Mouse (Mus musculus): ENCODE results near the gene Tmed5. TPM values are rescaled to one million over a fixed set of nuclear protein-coding genes. Genes with fewer than 3 reads are reported as not detected.
"Not testable (repeated sequence)": the region's sequence is repeated elsewhere in the genome, so short reads cannot be mapped to it uniquely, and the experiment has no call there.

Gene Tmed5
- polyA plus RNA-seq, 1 experiment from 2014 or later, result 24.8 TPM

DNA sequence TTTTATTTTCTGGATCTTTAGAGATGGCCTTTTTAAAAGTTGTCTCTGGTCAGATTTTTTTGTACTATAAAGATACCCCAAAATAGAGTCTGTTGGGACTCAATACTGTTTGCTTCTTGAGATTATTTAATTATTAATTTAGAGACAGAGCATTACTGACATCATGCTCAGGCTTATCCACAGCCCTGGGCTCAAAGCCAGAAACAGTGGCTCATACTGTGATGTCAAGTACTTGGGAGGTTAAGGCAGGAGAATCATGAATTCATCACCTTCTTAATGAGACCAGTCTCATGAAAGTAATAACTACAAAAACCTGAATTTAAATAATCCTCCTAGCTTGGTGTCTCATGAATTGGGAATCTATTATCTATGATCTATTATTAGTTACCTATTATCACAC, 32.2 kb downstream of the Tmed5 start:
- Histone ChIP-seq H3K9me3 (ENCODE audit: control insufficient read depth, low read length) (no peaks in the 10 kb centered on the region), H3K4me3 (replicated peaks; ENCODE audit: low read length) (no peak overlapping the region), H3K4me1 (replicated peaks; ENCODE audit: control insufficient read depth, insufficient read depth, low read length) (no peaks in the 10 kb centered on the region), H3K4me2 (replicated peaks) (no peak overlapping the region), H3K9ac (no peak overlapping the region), H3K27ac (no peak overlapping the region), H3K36me3 (replicated peaks; ENCODE audit: control insufficient read depth, insufficient read depth) (peaks cover 80% of the 10 kb centered on the region), H3K27me3 (ENCODE audit: control insufficient read depth, insufficient read depth, low read length) (no peaks in the 10 kb centered on the region)
- DNase-seq (ENCODE audit: low spot score) (no peak), ATAC-seq (ENCODE audit: low FRiP score) (no peak)

GRCm38 (mm10) chr5:108097676-108098075, 34.7 kb downstream of the Tmed5 start:
- Histone ChIP-seq H3K27ac (no peak overlapping the region), H3K9me3 (ENCODE audit: control insufficient read depth, low read length) (no peaks in the 10 kb centered on the region), H3K9ac (no peak overlapping the region), H3K4me2 (replicated peaks) (no peak overlapping the region), H3K27me3 (ENCODE audit: control insufficient read depth, insufficient read depth, low read length) (no peaks in the 10 kb centered on the region), H3K4me1 (replicated peaks; ENCODE audit: control insufficient read depth, insufficient read depth, low read length) (no peaks in the 10 kb centered on the region), H3K36me3 (replicated peaks; ENCODE audit: control insufficient read depth, insufficient read depth) (peaks cover 77% of the 10 kb centered on the region), H3K4me3 (replicated peaks; ENCODE audit: low read length) (no peak overlapping the region)
- no peak for DNase-seq (ENCODE audit: low spot score)
- WGBS, result 92% methylated on average over 3 of the region's 3 CpGs
- ATAC-seq (ENCODE audit: low FRiP score), result no peak

DNA sequence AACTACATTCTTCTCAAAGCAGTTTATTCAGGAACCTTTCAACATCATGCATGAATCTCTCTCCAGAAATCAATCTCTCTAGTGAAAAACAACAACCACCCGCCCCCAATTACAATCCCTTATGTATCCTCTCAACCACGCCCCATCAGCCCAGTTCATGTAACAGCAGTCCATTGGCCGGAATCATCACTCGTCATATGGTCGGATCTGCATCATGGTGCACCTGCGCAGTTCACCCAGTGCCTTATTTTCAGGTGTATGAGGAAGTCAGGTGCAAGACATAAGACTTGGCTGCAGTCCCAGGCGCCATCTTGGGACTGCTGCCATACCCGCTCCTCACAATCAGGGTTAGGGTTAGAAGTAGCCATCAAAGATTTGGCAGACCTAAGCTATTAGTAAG, 39.7 kb downstream of the Tmed5 start:
- H3K4me3 ChIP-seq (replicated peaks; ENCODE audit: low read length); DNase-seq (ENCODE audit: low spot score); H3K9ac ChIP-seq; H3K4me2 ChIP-seq (replicated peaks); H3K9me3 ChIP-seq (ENCODE audit: control insufficient read depth, low read length); ATAC-seq (ENCODE audit: low FRiP score); H3K4me1 ChIP-seq (replicated peaks; ENCODE audit: control insufficient read depth, insufficient read depth, low read length); H3K27me3 ChIP-seq (ENCODE audit: control insufficient read depth, insufficient read depth, low read length); H3K27ac ChIP-seq: not testable (repeated sequence)
- WGBS, result 96% methylated on average over 8 of the region's 8 CpGs
- peaks cover 80% of the 10 kb centered on the region for H3K36me3 ChIP-seq (replicated peaks; ENCODE audit: control insufficient read depth, insufficient read depth)

DNA sequence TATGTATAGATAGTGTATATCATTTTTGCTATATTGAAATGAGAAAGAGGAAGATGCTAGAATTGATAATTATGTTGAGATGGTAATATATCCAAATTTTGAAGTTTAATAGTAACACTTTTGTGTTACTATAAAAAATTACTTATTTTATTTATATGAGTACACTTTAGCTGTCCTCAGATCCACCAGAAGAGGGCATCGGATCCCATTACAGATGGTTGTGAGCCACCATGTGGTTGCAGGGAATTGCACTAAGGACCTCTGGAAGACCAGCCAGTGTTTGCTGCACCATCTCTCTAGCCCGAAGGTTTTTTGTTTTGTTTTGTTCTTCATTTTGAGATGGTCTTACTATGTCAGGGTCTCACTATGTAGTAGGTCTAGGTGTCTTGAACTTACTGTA, 47.0 kb downstream of the Tmed5 start:
- H3K9ac ChIP-seq, result no peak overlapping the region
- H3K27ac ChIP-seq, result no peak overlapping the region
- no peak overlapping the region for H3K4me2 ChIP-seq (replicated peaks)
- DNase-seq (ENCODE audit: low spot score) (no peak), ATAC-seq (ENCODE audit: low FRiP score) (no peak)
- H3K4me1 ChIP-seq (replicated peaks; ENCODE audit: control insufficient read depth, insufficient read depth, low read length), result no peaks in the 10 kb centered on the region
- peaks cover 82% of the 10 kb centered on the region for H3K36me3 ChIP-seq (replicated peaks; ENCODE audit: control insufficient read depth, insufficient read depth)
- 96% methylated on average over 2 of the region's 2 CpGs for WGBS
- no peaks in the 10 kb centered on the region for H3K27me3 ChIP-seq (ENCODE audit: control insufficient read depth, insufficient read depth, low read length)
- no peaks in the 10 kb centered on the region for H3K9me3 ChIP-seq (ENCODE audit: control insufficient read depth, low read length)
- H3K4me3 ChIP-seq (replicated peaks; ENCODE audit: low read length), result no peak overlapping the region

GRCm38 (mm10) chr5:108082380-108082779, 50.0 kb downstream of the Tmed5 start:
- Histone ChIP-seq H3K4me2 (replicated peaks) (no peak overlapping the region), H3K4me1 (replicated peaks; ENCODE audit: control insufficient read depth, insufficient read depth, low read length) (no peaks in the 10 kb centered on the region), H3K4me3 (replicated peaks; ENCODE audit: low read length) (no peak overlapping the region), H3K27me3 (ENCODE audit: control insufficient read depth, insufficient read depth, low read length) (no peaks in the 10 kb centered on the region), H3K9ac (no peak overlapping the region), H3K36me3 (replicated peaks; ENCODE audit: control insufficient read depth, insufficient read depth) (peaks cover 57% of the 10 kb centered on the region), H3K9me3 (ENCODE audit: control insufficient read depth, low read length) (no peaks in the 10 kb centered on the region), H3K27ac (no peak overlapping the region)
- 39% methylated on average over 2 of the region's 2 CpGs for WGBS
- no peak for ATAC-seq (ENCODE audit: low FRiP score)
- no peak for DNase-seq (ENCODE audit: low spot score)

GRCm38 (mm10) chr5:108079603-108080002, 52.8 kb downstream of the Tmed5 start:
- no peak overlapping the region for H3K4me3 ChIP-seq (replicated peaks; ENCODE audit: low read length)
- H3K36me3 ChIP-seq (replicated peaks; ENCODE audit: control insufficient read depth, insufficient read depth), result peaks cover 56% of the 10 kb centered on the region
- no peaks in the 10 kb centered on the region for H3K4me1 ChIP-seq (replicated peaks; ENCODE audit: control insufficient read depth, insufficient read depth, low read length)
- no peak for DNase-seq (ENCODE audit: low spot score)
- no peak overlapping the region for H3K27ac ChIP-seq
- H3K27me3 ChIP-seq (ENCODE audit: control insufficient read depth, insufficient read depth, low read length), result no peaks in the 10 kb centered on the region
- no peak overlapping the region for H3K9ac ChIP-seq
- no peak overlapping the region for H3K4me2 ChIP-seq (replicated peaks)
- H3K9me3 ChIP-seq (ENCODE audit: control insufficient read depth, low read length), result no peaks in the 10 kb centered on the region
- ATAC-seq (ENCODE audit: low FRiP score), result no peak

DNA sequence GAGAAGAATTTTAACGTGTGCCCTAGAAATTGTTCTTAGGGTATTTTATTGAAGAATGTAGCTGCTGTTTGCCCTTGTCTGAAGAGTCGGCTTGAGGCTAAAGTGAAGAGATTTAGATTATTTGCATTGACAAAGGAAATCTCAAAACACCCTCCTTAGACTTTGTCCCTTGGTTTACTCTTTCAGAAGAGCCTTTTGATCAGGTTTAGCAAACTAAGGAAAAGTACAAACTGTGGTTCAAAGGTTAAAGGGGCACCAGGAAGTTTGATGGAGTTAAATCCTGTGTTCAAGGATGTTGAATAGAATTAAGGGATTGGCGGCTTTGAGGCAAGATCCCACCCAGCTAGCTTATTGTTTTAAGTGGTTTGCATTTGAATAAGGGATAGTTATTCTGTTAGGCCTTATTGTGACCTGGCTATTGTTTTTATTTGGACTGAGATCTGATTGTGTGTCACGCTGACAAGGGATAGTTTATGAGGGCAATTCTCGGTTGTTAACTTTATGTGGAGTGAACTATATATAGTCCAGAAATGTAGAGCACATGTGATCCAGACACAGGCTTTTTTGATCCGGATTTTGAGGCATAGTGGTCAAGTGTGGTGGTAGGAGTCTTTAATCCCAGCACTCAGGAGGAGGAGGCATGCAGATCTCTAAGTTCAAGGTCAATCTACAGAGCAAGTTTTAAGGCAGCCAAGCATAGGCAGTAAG, 55.4 kb downstream of the Tmed5 start:
- no peaks in the 10 kb centered on the region for H3K27me3 ChIP-seq (ENCODE audit: control insufficient read depth, insufficient read depth, low read length)
- H3K4me3 ChIP-seq (replicated peaks; ENCODE audit: low read length), result no peak overlapping the region
- 59% methylated on average over 6 of the region's 6 CpGs for WGBS
- peaks cover 52% of the 10 kb centered on the region for H3K36me3 ChIP-seq (replicated peaks; ENCODE audit: control insufficient read depth, insufficient read depth)
- DNase-seq (ENCODE audit: low spot score), result no peak
- H3K9me3 ChIP-seq (ENCODE audit: control insufficient read depth, low read length), result no peaks in the 10 kb centered on the region
- H3K4me1 ChIP-seq (replicated peaks; ENCODE audit: control insufficient read depth, insufficient read depth, low read length), result no peaks in the 10 kb centered on the region
- no peak for ATAC-seq (ENCODE audit: low FRiP score)
- H3K9ac ChIP-seq, result no peak overlapping the region
- no peak overlapping the region for H3K4me2 ChIP-seq (replicated peaks)
- no peak overlapping the region for H3K27ac ChIP-seq

GRCm38 (mm10) chr5:108076241-108076640, 56.2 kb downstream of the Tmed5 start:
- no peak overlapping the region for H3K27ac ChIP-seq
- no peak overlapping the region for H3K4me2 ChIP-seq (replicated peaks)
- ATAC-seq (ENCODE audit: low FRiP score) (no peak), DNase-seq (ENCODE audit: low spot score) (no peak)
- H3K36me3 ChIP-seq (replicated peaks; ENCODE audit: control insufficient read depth, insufficient read depth), result peaks cover 52% of the 10 kb centered on the region
- H3K4me3 ChIP-seq (replicated peaks; ENCODE audit: low read length), result no peak overlapping the region
- H3K4me1 ChIP-seq (replicated peaks; ENCODE audit: control insufficient read depth, insufficient read depth, low read length), result no peaks in the 10 kb centered on the region
- H3K9ac ChIP-seq, result no peak overlapping the region
- H3K9me3 ChIP-seq (ENCODE audit: control insufficient read depth, low read length), result no peaks in the 10 kb centered on the region
- no peaks in the 10 kb centered on the region for H3K27me3 ChIP-seq (ENCODE audit: control insufficient read depth, insufficient read depth, low read length)

- Histone ChIP-seq H3K9me3 (ENCODE audit: control insufficient read depth, low read length) (0 out of 2 replicates have a peak, but pooled peaks cover 3% of the 10 kb centered on the region), H3K4me2 (replicated peaks) (no peak overlapping the region), H3K27me3 (ENCODE audit: control insufficient read depth, insufficient read depth, low read length) (no peaks in the 10 kb centered on the region), H3K4me1 (replicated peaks; ENCODE audit: control insufficient read depth, insufficient read depth, low read length) (peaks cover 12% of the 10 kb centered on the region), H3K27ac (no peak overlapping the region), H3K9ac (no peak overlapping the region), H3K4me3 (replicated peaks; ENCODE audit: low read length) (no peak overlapping the region), H3K36me3 (replicated peaks; ENCODE audit: control insufficient read depth, insufficient read depth) (peaks cover 68% of the 10 kb centered on the region)
- WGBS, result 97% methylated on average over 1 of the region's 1 CpGs
- DNase-seq (ENCODE audit: low spot score), result no peak
- no peak for ATAC-seq (ENCODE audit: low FRiP score)
Measured at GRCm38 (mm10) chr5:108072301-108072700, 60.1 kb downstream of the Tmed5 start.
